Mouse (Mus musculus) hindbrain, embryonic 10.5 days (tissue): ENCODE data around the gene Rasa4. TPM values are rescaled to one million over a fixed set of nuclear protein-coding genes. Genes with fewer than 3 reads are reported as not detected.
A peak's percentile ranks its signal among the peaks of the same experiment; 100 is the strongest.
"Not testable (repeated sequence)": the region's sequence is repeated elsewhere in the genome, so short reads cannot be mapped to it uniquely, and the experiment has no call there.

Experiments used
- DNase-seq: peaks from one replicate; pipeline ENCODE4 v3.0.0-alpha.2; 2017; ENCODE audit warnings: low spot score
- H3K27ac ChIP-seq: fragments of 300-500 bp; sonication (generic); 2 replicates; pipeline ENCODE4 v1.5.1; 2016; ENCODE audit warnings: mild to moderate bottlenecking, moderate library complexity
- H3K27me3 ChIP-seq: fragments of 300-500 bp; sonication (generic); 2 replicates; pipeline ENCODE4 v1.6.1; 2016; ENCODE audit warnings: mild to moderate bottlenecking; ENCODE audit not compliant: poor library complexity, insufficient read depth, severe bottlenecking
- H3K36me3 ChIP-seq: fragments of 300-500 bp; sonication (generic); 2 replicates; pipeline ENCODE4 v1.6.1; 2016; ENCODE audit warnings: mild to moderate bottlenecking, moderate library complexity
- H3K4me1 ChIP-seq: fragments of 300-500 bp; sonication (generic); replicated peaks from 2 replicates; pipeline ENCODE4 v1.6.1; 2016; ENCODE audit warnings: mild to moderate bottlenecking
- H3K4me3 ChIP-seq: fragments of 300-500 bp; sonication (generic); 2 replicates; pipeline ENCODE4 v1.5.1; 2016; ENCODE audit warnings: mild to moderate bottlenecking, moderate library complexity
- H3K9me3 ChIP-seq: fragments of 300-500 bp; sonication (generic); 2 replicates; pipeline ENCODE4 v1.6.1; 2016; ENCODE audit warnings: mild to moderate bottlenecking, moderate library complexity
- WGBS: fragments of 180-500 bp; shearing (Covaris S2); methylation state at CpG from one replicate; pipeline ENCODE4 v1.1.7; 2016; 5-methylcytosine and 5-hydroxymethylcytosine counted together
- polyA plus RNA-seq: library from polyadenylated mRNA; unstranded; fragments of >200 nt; fragmentation: Nextera tagmentation; extraction: Ambion mirVana; gene quantifications from 2 replicates; pipeline ENCODE4 v1.2.1, GENCODE M21; 2016

Rasa4 gene
- polyA plus RNA-seq, 1 experiment from 2014 or later, result 5.5 TPM

DNA sequence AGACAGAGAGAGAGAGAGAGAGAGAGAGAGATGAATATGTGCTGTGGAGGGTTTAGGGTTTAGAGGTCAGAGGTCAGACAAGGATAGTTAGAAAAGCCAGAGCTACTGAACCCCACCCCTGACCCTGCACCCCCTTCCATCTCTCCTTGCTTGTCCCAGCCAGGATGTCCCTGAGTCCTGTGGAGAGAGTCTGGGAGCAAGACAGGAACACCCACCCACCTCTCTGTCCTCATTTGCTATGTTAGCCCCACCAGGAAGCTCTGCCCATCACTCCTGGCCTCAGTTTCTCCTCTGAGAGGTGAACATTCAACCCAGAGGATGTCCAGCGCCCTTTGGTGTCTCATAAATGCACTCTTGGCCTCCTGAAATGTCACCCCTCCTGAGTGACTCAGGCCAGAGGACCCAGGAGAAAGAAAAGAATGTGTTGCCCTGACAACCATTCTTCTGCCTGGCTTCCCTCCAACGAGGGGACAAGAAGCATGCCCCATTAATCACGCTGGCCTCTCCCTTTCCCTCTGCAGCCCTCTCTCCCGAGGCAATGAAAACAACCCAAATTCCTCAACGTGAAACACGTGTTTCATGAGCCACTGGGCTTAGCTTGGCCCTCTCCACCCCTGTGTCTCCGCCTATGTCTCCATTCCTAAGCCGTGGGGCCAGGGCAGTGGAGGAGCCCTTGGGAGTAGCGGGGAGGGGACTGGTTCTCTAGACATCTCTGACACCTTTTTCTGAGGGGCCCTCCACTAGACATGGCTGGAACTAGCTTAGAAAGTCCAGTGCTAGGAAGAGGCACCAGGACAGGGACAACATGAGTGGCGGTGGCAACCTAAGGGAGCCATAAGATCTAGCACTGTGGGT lies 32.3 kb upstream of the Rasa4 start:
- peak; percentile 83 for DNase-seq
- H3K27me3 ChIP-seq, result no peaks in the 10 kb centered on the region
- H3K9me3 ChIP-seq, result no peaks in the 10 kb centered on the region
- peak overlapping the region; percentile 23 for H3K4me3 ChIP-seq
- H3K27ac ChIP-seq, result peak overlapping the region; percentile 88
- H3K36me3 ChIP-seq, result no peaks in the 10 kb centered on the region
- peaks cover 25% of the 10 kb centered on the region for H3K4me1 ChIP-seq
- 10% methylated on average over 10 of the region's 10 CpGs for WGBS

DNA sequence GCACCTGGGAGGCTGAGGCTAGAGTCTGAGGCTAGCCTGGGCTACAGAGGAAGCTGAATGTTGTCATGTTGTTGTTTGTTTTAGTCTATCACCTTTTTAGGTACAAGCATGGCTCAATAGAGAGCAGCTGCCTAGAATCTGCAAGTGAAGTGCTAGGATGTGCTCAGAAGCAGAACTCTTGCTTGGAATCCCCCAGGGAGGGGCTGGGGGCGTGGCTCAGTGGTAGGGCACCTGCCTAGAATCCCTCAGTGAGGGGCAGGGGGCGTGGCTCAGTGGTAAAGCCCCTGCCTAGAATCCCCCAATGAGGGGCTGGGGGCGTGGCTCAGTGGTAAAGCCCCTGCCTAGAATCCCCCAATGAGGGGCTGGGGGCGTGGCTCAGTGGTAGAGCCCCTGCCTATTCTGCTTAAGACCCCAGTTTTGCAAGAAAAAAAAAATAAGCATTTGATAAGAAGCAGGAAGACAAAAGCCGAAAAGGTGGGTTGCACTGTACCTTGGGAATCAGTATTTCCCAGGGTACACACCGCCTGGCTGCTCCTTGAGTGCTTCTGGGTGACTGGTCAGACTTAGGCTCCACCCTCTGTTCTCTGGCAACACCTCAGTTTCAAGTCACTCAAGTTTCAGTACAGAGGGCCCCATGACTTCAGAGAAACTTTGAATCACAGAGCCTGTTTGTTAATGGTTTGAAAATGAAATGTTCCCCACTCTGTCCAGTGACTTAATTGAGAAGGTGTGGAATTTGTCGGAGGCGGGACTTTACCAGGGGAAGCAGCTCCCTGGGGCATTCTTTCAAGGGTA lies 30.7 kb upstream of the Rasa4 start:
- no peak for DNase-seq
- peaks cover 30% of the 10 kb centered on the region for H3K4me1 ChIP-seq
- H3K27me3 ChIP-seq, result no peaks in the 10 kb centered on the region
- 0 out of 2 replicates have a peak overlapping the region, but pooled peaks have one; percentile 12 for H3K27ac ChIP-seq
- WGBS, result 81% methylated on average over 8 of the region's 8 CpGs
- no peaks in the 10 kb centered on the region for H3K36me3 ChIP-seq
- no peak overlapping the region for H3K4me3 ChIP-seq
- no peaks in the 10 kb centered on the region for H3K9me3 ChIP-seq

DNA sequence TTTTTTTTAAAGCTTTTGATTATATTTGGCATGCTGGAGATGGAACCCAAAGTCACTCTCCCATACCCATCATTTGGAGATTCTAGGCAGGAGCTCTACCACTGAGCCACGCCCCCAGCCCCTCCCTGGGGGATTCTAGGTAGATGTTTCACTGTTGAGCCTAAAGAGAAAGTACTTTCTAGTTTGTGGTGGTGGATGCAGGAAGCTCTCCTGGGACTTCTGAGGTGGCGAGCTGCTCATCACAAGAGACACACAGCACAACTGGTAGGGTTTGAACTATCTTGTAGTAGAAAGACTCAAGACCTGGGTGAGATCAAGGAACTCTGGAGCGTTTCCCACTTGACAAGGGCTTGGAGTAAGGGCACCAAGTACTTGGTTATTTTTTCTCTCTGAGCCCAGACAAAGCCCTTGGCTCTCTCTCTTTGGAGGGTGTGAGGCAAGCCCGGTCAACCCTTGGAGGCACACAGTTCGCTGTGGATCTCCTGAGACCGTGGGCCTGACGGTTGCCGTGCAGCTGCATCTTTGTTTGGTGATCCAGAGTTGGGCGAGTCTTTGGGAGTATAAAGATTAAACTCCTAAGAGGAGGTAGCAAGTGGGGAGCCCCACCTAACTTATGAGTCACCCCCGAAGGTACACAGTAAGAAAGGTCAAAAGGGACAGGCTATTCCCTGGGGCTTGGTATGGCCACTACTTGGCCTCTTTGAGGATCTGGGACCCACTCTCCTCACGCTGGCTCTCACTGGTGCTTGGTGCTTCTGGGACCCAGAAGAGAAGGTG lies 29.2 kb upstream of the Rasa4 start, which contains the start of gene Upk3bl:
Gene Upk3bl, plus strand, starts transcription at position 192 of the 777 bp plus-strand sequence.
- Histone ChIP-seq H3K27ac (no peak within 1 kb of the TSS), H3K36me3 (no peaks in the 10 kb centered on the region), H3K9me3 (no peaks in the 10 kb centered on the region), H3K4me3 (no peak within 1 kb of the TSS), H3K27me3 (peaks cover 7% of the 10 kb centered on the region), H3K4me1 (peaks cover 30% of the 10 kb centered on the region)
- 90% methylated on average over 11 of the region's 11 CpGs for WGBS
- DNase-seq, result no peak

DNA sequence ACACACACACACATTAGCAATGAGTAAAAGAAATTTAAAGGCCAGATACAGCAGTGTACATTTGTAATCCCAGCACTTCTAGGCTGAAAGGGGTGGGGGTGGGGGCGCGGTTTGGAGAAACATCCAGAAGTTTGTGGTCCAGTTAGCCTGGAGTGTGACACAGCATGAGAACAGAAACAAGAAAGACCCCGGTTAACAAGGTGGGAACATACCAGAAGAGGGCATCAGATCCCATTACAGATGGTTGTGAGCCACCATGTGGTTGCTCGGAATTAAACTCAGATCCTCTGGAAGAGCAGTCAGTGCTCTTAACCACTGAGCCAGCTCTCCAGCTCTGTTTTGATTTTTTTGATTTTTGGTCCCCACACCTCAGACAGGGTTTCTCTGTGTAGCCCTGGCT lies 27.7 kb upstream of the Rasa4 start:
- Histone ChIP-seq H3K4me3 (no peak overlapping the region), H3K4me1 (peaks cover 31% of the 10 kb centered on the region), H3K27ac (no peak overlapping the region), H3K27me3 (peaks cover 19% of the 10 kb centered on the region), H3K9me3 (no peaks in the 10 kb centered on the region), H3K36me3 (no peaks in the 10 kb centered on the region)
- WGBS, result 37% methylated on average over 4 of the region's 4 CpGs
- no peak for DNase-seq

DNA sequence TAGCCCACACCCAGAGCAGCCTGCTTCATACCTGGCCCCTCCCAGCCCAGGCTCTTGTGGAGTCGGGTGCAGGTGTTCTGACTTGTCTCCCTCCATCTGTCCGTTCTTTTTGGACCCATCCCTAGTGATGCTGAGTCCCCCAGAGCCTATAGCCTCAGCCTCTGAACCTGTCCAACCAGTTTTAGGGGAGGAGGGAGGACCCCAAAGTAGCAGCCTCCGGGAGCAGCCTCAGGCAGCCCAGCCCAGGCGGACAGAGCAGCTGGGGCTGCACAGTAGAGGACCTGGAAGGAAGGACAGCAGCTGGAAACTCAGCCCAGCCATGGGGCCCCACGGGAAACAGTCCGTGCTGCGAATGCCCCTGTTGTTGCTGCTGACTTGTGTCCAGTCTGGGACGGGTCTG lies 26.6 kb upstream of the Rasa4 start:
- H3K27me3 ChIP-seq, result peaks cover 20% of the 10 kb centered on the region
- H3K4me3 ChIP-seq, result no peak overlapping the region
- H3K27ac ChIP-seq, result 0 out of 2 replicates have a peak overlapping the region, but pooled peaks have one; percentile 3
- WGBS, result 27% methylated on average over 8 of the region's 8 CpGs
- H3K9me3 ChIP-seq, result no peaks in the 10 kb centered on the region
- no peak for DNase-seq
- H3K4me1 ChIP-seq, result peaks cover 26% of the 10 kb centered on the region
- H3K36me3 ChIP-seq, result no peaks in the 10 kb centered on the region

DNA sequence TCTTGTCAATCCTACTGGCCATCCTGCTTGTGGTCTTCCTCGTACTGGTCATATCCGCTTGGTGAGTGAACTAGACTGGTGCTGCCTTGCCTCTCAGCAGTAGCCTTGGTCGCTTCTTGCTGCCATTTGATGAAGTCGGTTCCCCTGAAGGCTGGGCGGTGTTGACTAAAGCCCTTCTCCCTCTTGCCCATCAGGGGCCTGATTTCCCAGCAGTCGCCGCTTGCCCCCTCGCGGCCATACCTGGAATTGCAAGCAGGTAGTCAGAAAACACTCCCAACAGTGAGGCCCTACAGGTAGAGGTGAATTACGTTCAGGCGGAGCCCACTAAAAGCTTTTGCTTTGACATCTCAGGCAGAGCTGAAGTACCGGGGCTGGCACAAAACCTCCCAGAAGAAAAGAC lies 22.1 kb upstream of the Rasa4 start:
- Histone ChIP-seq H3K4me3 (no peak overlapping the region), H3K27ac (no peak overlapping the region), H3K27me3 (peaks cover 20% of the 10 kb centered on the region), H3K9me3 (no peaks in the 10 kb centered on the region), H3K36me3 (no peaks in the 10 kb centered on the region), H3K4me1 (peaks cover 19% of the 10 kb centered on the region)
- WGBS, result 14% methylated on average over 12 of the region's 12 CpGs
- DNase-seq, result peak; percentile 82

DNA sequence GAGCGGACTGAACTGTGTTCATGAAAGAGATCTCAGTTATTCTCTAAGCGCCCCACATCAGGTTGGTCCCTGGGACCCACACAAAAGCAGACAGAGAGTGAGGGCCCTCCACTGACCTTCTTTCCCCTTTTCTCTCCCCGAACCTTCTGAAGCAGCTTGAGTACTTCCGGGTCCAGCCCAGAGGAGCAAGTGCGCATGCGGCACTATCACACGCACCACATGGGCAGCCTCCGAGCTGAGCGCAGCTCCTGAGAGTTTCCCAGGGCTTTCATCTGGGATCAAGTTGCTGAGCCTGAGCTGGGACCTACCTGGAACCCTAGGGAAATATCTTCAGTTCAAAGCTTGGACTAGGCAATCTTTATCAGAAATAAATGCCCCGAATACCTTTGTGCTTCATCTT lies 19.8 kb upstream of the Rasa4 start:
- no peak overlapping the region for H3K27ac ChIP-seq
- 90% methylated on average over 10 of the region's 10 CpGs for WGBS
- peaks cover 17% of the 10 kb centered on the region for H3K27me3 ChIP-seq
- H3K4me3 ChIP-seq, result no peak overlapping the region
- no peak for DNase-seq
- no peaks in the 10 kb centered on the region for H3K9me3 ChIP-seq
- H3K36me3 ChIP-seq, result no peaks in the 10 kb centered on the region
- peaks cover 11% of the 10 kb centered on the region for H3K4me1 ChIP-seq

DNA sequence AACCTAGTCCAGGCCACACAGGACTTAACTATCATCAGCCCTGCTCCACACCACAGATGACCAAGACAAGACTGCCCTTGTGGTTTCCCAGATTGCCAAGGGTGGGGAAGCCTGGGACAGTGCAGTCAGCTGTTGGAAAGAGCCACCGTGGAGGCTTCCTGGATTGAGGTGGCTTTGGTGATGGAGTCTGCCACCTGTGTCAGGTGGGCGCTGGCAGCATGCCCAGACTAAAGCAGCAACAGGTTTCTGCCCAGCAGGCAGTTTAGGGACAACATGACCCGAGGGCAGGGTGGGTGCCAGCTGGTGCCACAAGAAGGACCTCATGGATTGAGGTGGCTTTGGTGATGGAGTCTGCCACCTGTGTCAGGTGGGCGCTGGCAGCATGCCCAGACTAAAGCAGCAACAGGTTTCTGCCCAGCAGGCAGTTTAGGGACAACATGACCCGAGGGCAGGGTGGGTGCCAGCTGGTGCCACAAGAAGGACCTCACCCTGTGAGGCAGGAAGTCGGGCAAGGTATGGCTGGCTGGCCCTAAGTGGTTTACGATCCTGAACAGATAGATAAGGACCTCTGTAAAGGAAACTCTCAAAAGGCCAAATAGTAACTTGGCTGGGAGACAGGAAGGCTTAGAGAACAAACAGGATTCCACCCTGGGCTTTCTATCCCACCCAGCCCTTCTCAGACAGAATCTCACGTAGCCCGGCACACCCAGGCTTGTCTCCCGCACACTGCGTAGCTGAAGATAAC lies 17.1 kb upstream of the Rasa4 start:
- H3K27ac ChIP-seq, DNase-seq, H3K9me3 ChIP-seq, H3K27me3 ChIP-seq, H3K4me1 ChIP-seq, H3K4me3 ChIP-seq, H3K36me3 ChIP-seq: not testable (repeated sequence)
- WGBS, result 87% methylated on average over 11 of the region's 11 CpGs

DNA sequence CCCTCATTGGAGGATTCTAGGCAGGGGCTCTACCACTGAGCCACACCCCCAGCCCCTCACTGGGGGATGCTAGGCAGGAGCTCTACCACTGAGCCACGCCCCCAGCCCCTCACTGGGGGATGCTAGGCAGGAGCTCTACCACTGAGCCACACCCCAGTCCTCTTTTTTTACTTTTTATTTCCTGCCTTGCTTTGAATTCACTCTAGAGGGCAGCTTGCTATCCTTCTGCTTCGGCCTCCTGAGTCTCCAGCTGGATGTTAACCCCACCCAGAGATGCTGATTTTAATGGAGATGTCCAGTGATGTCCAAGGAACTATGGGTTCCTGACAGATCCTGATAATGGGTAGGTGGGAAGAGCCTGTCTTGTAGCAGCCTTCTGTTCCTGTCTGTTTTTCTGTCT lies 14.3 kb upstream of the Rasa4 start:
- 66% methylated on average over 2 of the region's 2 CpGs for WGBS
- Histone ChIP-seq H3K27ac (no peak overlapping the region), H3K9me3 (no peaks in the 10 kb centered on the region), H3K27me3 (no peaks in the 10 kb centered on the region), H3K4me1 (no peaks in the 10 kb centered on the region), H3K4me3 (no peak overlapping the region), H3K36me3 (no peaks in the 10 kb centered on the region)
- no peak for DNase-seq

DNA sequence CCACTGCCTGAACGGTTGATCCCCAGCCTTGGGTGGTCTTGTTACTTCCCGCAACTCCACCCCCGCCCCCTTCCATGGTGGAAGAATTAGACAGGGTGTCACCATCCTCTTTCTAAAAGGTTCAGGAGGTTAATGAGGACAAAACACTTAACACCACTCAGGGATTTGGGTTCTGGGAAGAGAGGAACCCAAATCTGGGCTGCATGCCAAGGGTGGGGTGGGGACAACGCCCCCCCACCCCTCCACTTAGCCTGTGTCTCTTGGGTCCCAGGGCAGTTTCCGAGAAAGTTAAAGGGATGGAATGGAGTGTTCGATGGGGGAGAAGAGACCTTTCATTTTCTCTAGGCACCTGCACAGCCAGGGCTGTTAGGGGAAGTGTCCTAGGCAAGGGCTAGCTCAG lies 10.7 kb upstream of the Rasa4 start:
- H3K9me3 ChIP-seq, result no peaks in the 10 kb centered on the region
- 70% methylated on average over 6 of the region's 6 CpGs for WGBS
- H3K4me3 ChIP-seq, result no peak overlapping the region
- H3K4me1 ChIP-seq, result no peaks in the 10 kb centered on the region
- no peak overlapping the region for H3K27ac ChIP-seq
- H3K36me3 ChIP-seq, result no peaks in the 10 kb centered on the region
- H3K27me3 ChIP-seq, result no peaks in the 10 kb centered on the region
- no peak for DNase-seq

DNA sequence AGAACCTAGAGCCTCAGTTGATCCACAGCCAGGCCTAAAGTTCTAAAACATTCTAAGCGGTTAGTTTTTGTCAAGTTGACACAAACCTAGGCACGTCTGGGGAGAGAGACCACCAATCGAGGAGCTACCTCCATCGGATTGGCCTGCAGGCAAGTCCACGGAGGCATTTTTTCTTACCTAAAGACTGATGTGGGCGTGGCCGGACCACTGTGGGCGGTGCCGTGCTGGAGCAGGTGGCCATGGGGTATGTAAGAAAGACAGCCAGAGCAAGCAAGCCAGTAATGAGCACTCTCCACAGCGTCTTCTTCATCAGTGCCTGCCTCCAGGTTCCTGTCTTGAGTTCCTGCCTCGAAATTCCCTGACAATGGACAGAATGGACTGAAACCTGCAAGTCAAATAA lies 10.2 kb upstream of the Rasa4 start:
- WGBS, result 65% methylated on average over 11 of the region's 11 CpGs
- no peak for DNase-seq
- Histone ChIP-seq H3K4me1 (no peaks in the 10 kb centered on the region), H3K4me3 (no peak overlapping the region), H3K9me3 (no peaks in the 10 kb centered on the region), H3K27ac (no peak overlapping the region), H3K27me3 (no peaks in the 10 kb centered on the region), H3K36me3 (no peaks in the 10 kb centered on the region)

DNA sequence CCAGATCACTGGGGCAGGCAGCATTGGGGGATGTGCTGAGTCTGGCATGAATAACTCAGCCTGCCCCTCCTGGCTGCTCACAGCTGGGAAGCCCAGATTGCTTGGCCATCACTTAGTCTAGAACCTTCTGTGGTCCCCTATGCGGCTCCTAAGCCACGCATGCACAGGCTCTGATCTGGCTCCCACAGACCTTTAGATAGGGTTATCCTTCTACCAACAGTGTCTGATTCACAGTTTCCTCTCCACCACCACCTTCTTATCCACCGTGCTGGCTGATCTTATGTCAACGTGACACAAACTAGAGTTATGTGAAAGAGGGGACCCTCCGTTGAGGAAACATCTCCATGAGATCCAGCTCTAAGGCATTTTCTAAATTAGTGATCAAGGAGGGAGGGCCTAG lies 8.6 kb upstream of the Rasa4 start:
- Histone ChIP-seq H3K27ac (no peak overlapping the region), H3K4me3 (no peak overlapping the region), H3K36me3 (no peaks in the 10 kb centered on the region), H3K27me3 (no peaks in the 10 kb centered on the region), H3K4me1 (no peaks in the 10 kb centered on the region), H3K9me3 (no peaks in the 10 kb centered on the region)
- DNase-seq, result no peak
- 89% methylated on average over 5 of the region's 5 CpGs for WGBS
